Mouse (Mus musculus): Measurements from ENCODE around the gene Cand2.

GRCm38 (mm10) chr6:115791842-115792686 is 17.7 kb downstream of the Cand2 start:
- TF ChIP-seq MAFK (IDR thresholded peaks at IDR 0.05; ENCODE audit: insufficient read depth, low read depth, low read length), result no peak
- no peak for TF ChIP-seq CHD2 (IDR thresholded peaks at IDR 0.05; ENCODE audit: low read depth, low read length)
- no peak for TF ChIP-seq ZC3H11A (IDR thresholded peaks at IDR 0.05; ENCODE audit: borderline replicate concordance, low read depth, low read length)
- TF ChIP-seq ZNF384 (IDR thresholded peaks at IDR 0.05; ENCODE audit: low read depth, low read length), result no peak
